Mouse (Mus musculus) cerebellum, postnatal 36 days (tissue): ENCODE results near the gene Sun2.

Experiments used
- DNase-seq, 2 experiments: peaks; one replicate each; pipeline ENCODE4 v3.0.0; 2021 to 2022; ENCODE audit warnings: mixed read lengths in 2 of 2

The Sun2 gene

GRCm38 (mm10) chr15:79741921-79742705, at the start of gene Sun2:
Gene Sun2, minus strand, starts transcription at chr15:79742536.
- peak; percentile 93 to 96 for DNase-seq

GRCm38 (mm10) chr15:79791502-79791901, 49.2 kb upstream of the Sun2 start:
- DNase-seq, result peak in 1 of 2 experiments; percentile 21

- DNase-seq, result peak; percentile 77 to 82
Measured at GRCm38 (mm10) chr15:79790905-79791304, 48.6 kb upstream of the Sun2 start.

- peak in 1 of 2 experiments; percentile 57 for DNase-seq
Measured at GRCm38 (mm10) chr15:79790111-79790510, 47.8 kb upstream of the Sun2 start.

- DNase-seq, result no peak
Measured at GRCm38 (mm10) chr15:79787815-79788214, 45.5 kb upstream of the Sun2 start.

GRCm38 (mm10) chr15:79785056-79785455, 42.7 kb upstream of the Sun2 start:
- no peak for DNase-seq

- no peak for DNase-seq
Measured at GRCm38 (mm10) chr15:79777749-79778148, 35.4 kb upstream of the Sun2 start, which contains the start of gene Dnal4. Gene Dnal4, minus strand, starts transcription at chr15:79777849.

- DNase-seq, result no peak
Measured at GRCm38 (mm10) chr15:79775662-79776061, 33.3 kb upstream of the Sun2 start.

- DNase-seq, result peak; percentile 92 to 94
Measured at GRCm38 (mm10) chr15:79774117-79775027, 32.0 kb upstream of the Sun2 start.

- DNase-seq, result no peak
Measured at GRCm38 (mm10) chr15:79770629-79771240, 28.4 kb upstream of the Sun2 start.

GRCm38 (mm10) chr15:79768302-79768701, 26.0 kb upstream of the Sun2 start:
- DNase-seq, result no peak

GRCm38 (mm10) chr15:79767327-79767961, 25.1 kb upstream of the Sun2 start:
- DNase-seq, result peak; percentile 43 to 45

GRCm38 (mm10) chr15:79766586-79767071, 24.3 kb upstream of the Sun2 start:
- DNase-seq, result peak; percentile 32 to 54

- peak in 1 of 2 experiments; percentile 40 for DNase-seq
Measured at GRCm38 (mm10) chr15:79766168-79766567, 23.8 kb upstream of the Sun2 start.

GRCm38 (mm10) chr15:79765361-79765760, 23.0 kb upstream of the Sun2 start:
- peak; percentile 63 to 69 for DNase-seq

GRCm38 (mm10) chr15:79764539-79765267, 22.4 kb upstream of the Sun2 start:
- DNase-seq, result peak; percentile 60 to 65

- DNase-seq, result peak; percentile 78 to 79
Measured at GRCm38 (mm10) chr15:79763601-79764246, 21.4 kb upstream of the Sun2 start.

- DNase-seq, result no peak
Measured at GRCm38 (mm10) chr15:79763001-79763400, 20.7 kb upstream of the Sun2 start.

- no peak for DNase-seq
Measured at GRCm38 (mm10) chr15:79760956-79761355, 18.6 kb upstream of the Sun2 start.

- DNase-seq, result no peak
Measured at GRCm38 (mm10) chr15:79757118-79757517, 14.8 kb upstream of the Sun2 start.
